Mouse (Mus musculus): ENCODE results near the gene Scfd2.

- no peak for TF ChIP-seq POLR2A (IDR thresholded peaks at IDR 0.05; ENCODE audit: control insufficient read depth, low read depth, low read length)
- no peak for TF ChIP-seq CTCF (IDR thresholded peaks at IDR 0.05; ENCODE audit: control insufficient read depth, insufficient read depth, insufficient replicate concordance, low read depth, low read length)
Measured at GRCm38 (mm10) chr5:74545606-74546005, 14.0 kb upstream of the Scfd2 start.

Data from testis, adult 2 months (tissue).